Mouse (Mus musculus): ENCODE results near the gene Fbxl8.

- TF ChIP-seq GATA1 (IDR thresholded peaks at IDR 0.05; ENCODE audit: low read length) (no peak), TAL1 (IDR thresholded peaks at IDR 0.05; ENCODE audit: low read length) (no peak)
Measured at GRCm38 (mm10) chr8:105283074-105283473, 18.6 kb downstream of the Fbxl8 start.

Data from erythroblast, embryonic 14.5 days (primary cell).